Mouse (Mus musculus) limb, embryonic 13.5 days (tissue): Measurements from ENCODE around the gene Grk6. TPM values are rescaled to one million over a fixed set of nuclear protein-coding genes. Genes with fewer than 3 reads are reported as not detected.
A peak's percentile ranks its signal among the peaks of the same experiment; 100 is the strongest.
"Not testable (repeated sequence)": the region's sequence is repeated elsewhere in the genome, so short reads cannot be mapped to it uniquely, and the experiment has no call there.

Source experiments
- ATAC-seq: fragments of 200-750 bp; cut with Nextera tagmentation; 2 replicates; pipeline ENCODE4 v1.8.0; 2017; ENCODE audit warnings: low read depth, moderate number of reproducible peaks, moderate TSS enrichment; ENCODE audit not compliant: low FRiP score
- H3K27ac ChIP-seq: fragments of 300-500 bp; sonication (generic); 2 replicates; pipeline ENCODE4 v1.5.1; 2015; ENCODE audit warnings: inconsistent platforms, mild to moderate bottlenecking, moderate library complexity
- H3K27me3 ChIP-seq: fragments of 300-500 bp; sonication (generic); 2 replicates; pipeline ENCODE4 v1.6.1; 2015; ENCODE audit warnings: mild to moderate bottlenecking, inconsistent platforms
- H3K36me3 ChIP-seq: fragments of 300-500 bp; sonication (generic); 2 replicates; pipeline ENCODE4 v1.6.1; 2015; ENCODE audit warnings: inconsistent platforms, mild to moderate bottlenecking, moderate library complexity
- H3K4me1 ChIP-seq: fragments of 300-500 bp; sonication (generic); 2 replicates; pipeline ENCODE4 v1.6.1; 2015; ENCODE audit warnings: inconsistent platforms
- H3K4me2 ChIP-seq: fragments of 300-500 bp; sonication (generic); replicated peaks from 2 replicates; pipeline ENCODE4 v1.6.1; 2015; ENCODE audit warnings: inconsistent platforms, mild to moderate bottlenecking, moderate library complexity
- H3K4me3 ChIP-seq: fragments of 300-500 bp; sonication (generic); 2 replicates; pipeline ENCODE4 v1.5.1; 2015; ENCODE audit warnings: moderate library complexity, mild to moderate bottlenecking, inconsistent platforms
- H3K9ac ChIP-seq: fragments of 300-500 bp; sonication (generic); 2 replicates; pipeline ENCODE4 v1.6.1; 2015; ENCODE audit warnings: mild to moderate bottlenecking, inconsistent platforms
- H3K9me3 ChIP-seq: fragments of 300-500 bp; sonication (generic); 2 replicates; pipeline ENCODE4 v1.6.1; 2016; ENCODE audit warnings: inconsistent platforms
- WGBS: fragments of 180-500 bp; shearing (Covaris S2); methylation state at CpG from one replicate; pipeline ENCODE4 v1.1.7; 2015; 5-methylcytosine and 5-hydroxymethylcytosine counted together
- polyA plus RNA-seq: library from polyadenylated mRNA; unstranded; fragments of >200 nt; fragmentation: Nextera tagmentation; extraction: Ambion mirVana; gene quantifications from 2 replicates; pipeline ENCODE4 v1.2.1, GENCODE M21; 2015

Grk6 gene
- polyA plus RNA-seq, 1 experiment from 2014 or later, result 48.1 TPM

DNA sequence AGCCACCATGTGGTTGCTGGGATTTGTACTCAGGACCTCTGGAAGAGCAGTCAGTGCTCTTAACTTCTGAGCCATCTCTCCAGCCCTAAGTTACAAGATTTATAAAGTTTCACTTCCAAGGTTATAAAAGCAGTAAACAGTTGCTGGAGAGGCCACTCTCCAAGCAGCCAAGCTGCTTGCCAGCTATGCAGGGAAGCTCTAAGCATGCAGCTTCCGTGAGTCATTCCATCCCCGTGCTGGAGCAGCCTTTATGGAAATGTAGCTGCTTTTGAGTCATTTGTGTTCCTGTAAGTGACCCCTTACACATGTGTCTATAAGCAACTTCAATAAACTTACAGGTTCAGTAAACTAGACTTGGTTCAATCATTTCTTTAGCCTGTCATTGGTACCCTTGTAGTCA lies 14.3 kb upstream of the Grk6 start:
- Histone ChIP-seq H3K27ac (no peak overlapping the region), H3K4me2 (no peak overlapping the region), H3K4me3 (no peak overlapping the region), H3K27me3 (no peaks in the 10 kb centered on the region), H3K4me1 (no peaks in the 10 kb centered on the region), H3K9ac (no peak overlapping the region), H3K36me3 (no peaks in the 10 kb centered on the region), H3K9me3 (peaks cover 9% of the 10 kb centered on the region; the same call in 1 of the 2 replicates)
- no peak for ATAC-seq
- 74% methylated on average over 2 of the region's 2 CpGs for WGBS

DNA sequence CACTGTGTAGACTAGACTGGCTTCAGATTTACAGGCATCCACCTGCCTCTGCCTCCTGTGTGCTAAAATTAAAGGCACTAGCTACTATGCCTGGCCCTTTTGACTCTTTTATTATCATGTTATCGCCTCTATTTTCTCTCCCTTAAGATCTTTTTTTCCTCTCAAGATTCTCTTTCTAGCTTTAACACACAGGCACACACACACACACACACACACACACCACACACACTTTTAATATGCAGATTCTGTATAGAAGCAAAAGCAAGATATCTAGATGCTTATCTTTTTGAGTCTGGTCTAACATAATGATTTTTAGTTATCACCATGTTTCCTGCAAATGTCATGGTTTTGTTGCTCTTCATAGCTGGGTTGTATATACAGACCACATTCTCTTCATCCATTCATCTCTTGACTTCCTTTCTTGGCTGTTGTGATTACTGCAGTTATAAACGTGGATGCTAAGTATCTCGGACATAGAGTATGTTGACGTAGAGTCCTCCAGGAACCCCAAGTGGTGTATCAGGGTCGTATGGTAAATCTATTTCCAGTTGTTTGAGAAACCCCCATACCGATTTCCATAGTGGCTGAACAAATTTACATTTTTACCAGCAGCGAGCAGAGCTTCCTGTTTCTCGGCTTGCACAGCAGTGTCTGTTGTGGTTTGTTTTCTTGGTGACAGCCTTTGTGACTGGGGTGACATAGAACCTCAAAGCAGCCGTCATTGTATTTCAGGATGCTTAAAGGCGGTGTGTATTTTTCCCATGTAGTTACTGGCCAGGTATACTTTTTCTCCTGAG lies 12.8 kb upstream of the Grk6 start:
- no peak for ATAC-seq
- H3K9me3 ChIP-seq, result peaks cover 9% of the 10 kb centered on the region; the same call in 1 of the 2 replicates
- H3K4me3 ChIP-seq, result no peak overlapping the region
- H3K4me2 ChIP-seq, result no peak overlapping the region
- no peaks in the 10 kb centered on the region for H3K4me1 ChIP-seq
- 78% methylated on average over 10 of the region's 10 CpGs for WGBS
- no peak overlapping the region for H3K27ac ChIP-seq
- no peaks in the 10 kb centered on the region for H3K36me3 ChIP-seq
- no peak overlapping the region for H3K9ac ChIP-seq
- no peaks in the 10 kb centered on the region for H3K27me3 ChIP-seq

DNA sequence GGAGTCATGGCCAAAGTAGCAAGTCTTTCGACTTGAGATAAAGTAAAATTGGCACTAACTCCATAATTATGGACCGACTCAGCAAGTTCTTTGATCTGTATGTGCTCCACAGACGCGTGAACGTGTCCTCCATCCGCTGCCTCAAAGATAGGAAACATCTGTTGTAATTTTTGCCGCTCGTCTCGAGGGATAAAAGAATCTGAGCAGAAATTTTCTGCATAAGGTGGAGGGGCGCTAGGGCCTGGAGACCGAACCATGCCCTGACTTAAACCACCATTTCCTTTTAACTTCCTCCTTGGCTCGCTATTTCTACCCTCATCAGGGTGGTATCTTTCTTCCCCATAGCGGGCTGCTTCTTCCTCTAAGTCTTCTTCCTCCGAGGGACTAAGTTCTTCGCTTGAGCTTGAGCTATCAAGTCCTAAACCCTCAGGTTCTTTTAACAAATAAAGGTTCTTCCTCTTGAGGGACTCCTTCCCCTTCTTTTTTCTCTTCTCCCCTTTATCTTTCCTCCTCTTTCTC lies 7.7 kb upstream of the Grk6 start:
- H3K4me2 ChIP-seq, H3K9ac ChIP-seq, H3K4me3 ChIP-seq, H3K27me3 ChIP-seq, ATAC-seq, H3K4me1 ChIP-seq, H3K27ac ChIP-seq, H3K36me3 ChIP-seq: not testable (repeated sequence)
- peaks cover 11% of the 10 kb centered on the region for H3K9me3 ChIP-seq
- WGBS, result 76% methylated on average over 15 of the region's 15 CpGs

DNA sequence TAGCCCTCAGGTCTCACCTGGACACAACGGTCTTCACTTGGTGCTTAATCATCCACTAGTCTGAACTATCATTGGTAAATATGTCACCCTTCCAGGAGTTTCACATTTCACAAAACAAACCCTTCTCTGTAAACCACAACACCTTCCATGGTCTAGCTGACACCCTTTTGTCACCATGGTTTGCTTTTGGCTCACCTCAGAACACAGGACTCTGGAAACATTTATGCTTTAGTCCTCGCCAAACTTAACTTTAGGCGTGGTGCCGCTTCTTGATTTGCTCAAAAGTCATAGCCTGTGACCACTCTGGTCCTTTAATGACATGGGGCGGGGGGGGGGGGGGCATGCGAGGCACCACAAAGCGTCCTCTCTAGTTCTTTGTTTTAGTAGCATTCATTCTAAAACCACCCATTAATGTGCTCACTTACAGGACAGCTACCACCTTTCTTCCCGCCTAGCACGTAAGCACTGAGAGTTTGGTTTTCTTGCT lies 1.0 kb upstream of the Grk6 start:
- ATAC-seq, result no peak

DNA sequence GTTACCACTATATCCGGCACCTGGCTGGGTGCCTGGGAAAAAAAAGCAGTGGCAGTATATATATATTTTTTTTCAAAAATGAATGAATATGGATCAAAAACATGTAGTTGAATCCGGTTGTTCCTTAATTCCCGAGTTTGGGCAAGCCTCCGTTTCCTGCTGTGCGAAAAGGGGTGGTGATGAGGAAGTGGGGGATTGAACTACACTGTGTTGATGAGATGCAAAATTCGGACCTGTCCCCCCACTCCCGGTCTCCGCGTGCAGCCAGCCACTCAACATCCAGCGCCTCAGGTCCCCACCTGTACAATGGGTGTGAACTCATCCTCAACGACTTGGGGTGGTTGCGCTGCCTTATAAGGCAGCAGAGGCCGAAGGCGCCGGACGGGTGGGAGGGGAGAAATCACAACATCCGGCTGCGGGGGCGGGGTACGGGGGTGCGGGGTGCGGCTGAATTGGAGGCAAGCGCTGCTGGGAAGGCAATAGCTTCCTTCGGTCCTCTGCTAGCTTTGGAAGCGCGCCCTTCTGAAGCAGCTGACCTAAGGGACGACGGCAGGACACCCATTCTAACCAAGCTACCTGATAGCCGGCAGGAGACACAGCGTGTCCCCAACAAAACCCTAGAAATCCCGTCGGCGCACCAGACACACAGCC lies 461 bp upstream of the Grk6 start:
- WGBS, result 2% methylated on average over 33 of the region's 33 CpGs
- Histone ChIP-seq H3K4me1 (peaks cover 32% of the 10 kb centered on the region), H3K27ac (peak overlapping the region; percentile 94), H3K9ac (peak overlapping the region; percentile 59), H3K36me3 (peaks cover 4% of the 10 kb centered on the region; the same call in 1 of the 2 replicates), H3K4me3 (peak overlapping the region; percentile 86), H3K4me2 (peak overlapping the region; percentile 86), H3K27me3 (no peaks in the 10 kb centered on the region), H3K9me3 (no peaks in the 10 kb centered on the region)
- peak; percentile 84 for ATAC-seq

More for the DNA sequence above, 1.0 kb upstream of the Grk6 start:
- 42% methylated on average over 9 of the region's 9 CpGs for WGBS
- peak overlapping the region; percentile 59; the same call in 1 of the 2 replicates for H3K9ac ChIP-seq
- no peaks in the 10 kb centered on the region for H3K9me3 ChIP-seq
- H3K4me1 ChIP-seq, result peaks cover 32% of the 10 kb centered on the region
- peak overlapping the region; percentile 94 for H3K27ac ChIP-seq
- H3K4me3 ChIP-seq, result peak overlapping the region; percentile 86
- no peaks in the 10 kb centered on the region for H3K27me3 ChIP-seq
- no peaks in the 10 kb centered on the region for H3K36me3 ChIP-seq
- H3K4me2 ChIP-seq, result peak overlapping the region; percentile 86

DNA sequence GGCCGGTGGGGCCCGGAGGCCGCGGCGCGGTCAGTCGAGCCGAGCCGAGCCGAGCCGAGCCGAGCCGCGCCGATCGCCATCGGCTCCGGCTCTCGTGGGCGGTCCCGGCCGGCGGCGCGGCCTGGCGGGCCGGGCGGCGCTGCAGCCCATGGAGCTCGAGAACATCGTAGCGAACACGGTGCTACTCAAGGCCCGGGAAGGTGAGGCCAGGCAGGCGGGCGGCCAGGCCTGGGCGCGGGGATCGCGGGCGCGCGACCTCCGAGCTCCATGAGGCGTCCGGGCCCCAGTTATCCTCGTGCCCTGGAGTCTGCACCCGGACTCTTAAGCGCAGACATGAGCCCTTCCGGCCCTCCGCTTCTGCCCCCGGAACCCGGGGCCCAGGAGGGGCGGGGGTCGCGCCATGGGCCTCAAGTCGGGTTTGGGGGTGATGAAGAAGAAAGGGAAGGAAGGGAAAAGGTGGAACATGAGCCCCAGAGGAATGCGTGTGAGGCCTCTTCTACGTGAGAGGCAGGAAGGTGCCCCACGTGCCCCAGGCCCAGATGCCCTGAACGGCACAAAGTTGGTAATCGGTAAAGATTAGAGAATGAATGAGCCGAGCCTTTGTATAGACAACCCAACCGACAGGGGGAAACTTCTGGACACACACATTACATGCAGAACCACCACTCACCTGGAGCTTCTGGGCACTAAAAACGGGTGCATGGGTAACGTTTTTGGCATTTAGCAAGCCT lies 654 bp downstream of the Grk6 start:
- Histone ChIP-seq H3K4me1 (peaks cover 32% of the 10 kb centered on the region), H3K9ac (peak overlapping the region; percentile 96), H3K9me3 (no peaks in the 10 kb centered on the region), H3K36me3 (peaks cover 15% of the 10 kb centered on the region), H3K27me3 (no peaks in the 10 kb centered on the region), H3K4me2 (peak overlapping the region; percentile 86), H3K4me3 (peak overlapping the region; percentile 86), H3K27ac (peak overlapping the region; percentile 95)
- no peak; the same call in 1 of the 2 replicates for ATAC-seq
- under 1% methylated on average over 66 of the region's 66 CpGs for WGBS

DNA sequence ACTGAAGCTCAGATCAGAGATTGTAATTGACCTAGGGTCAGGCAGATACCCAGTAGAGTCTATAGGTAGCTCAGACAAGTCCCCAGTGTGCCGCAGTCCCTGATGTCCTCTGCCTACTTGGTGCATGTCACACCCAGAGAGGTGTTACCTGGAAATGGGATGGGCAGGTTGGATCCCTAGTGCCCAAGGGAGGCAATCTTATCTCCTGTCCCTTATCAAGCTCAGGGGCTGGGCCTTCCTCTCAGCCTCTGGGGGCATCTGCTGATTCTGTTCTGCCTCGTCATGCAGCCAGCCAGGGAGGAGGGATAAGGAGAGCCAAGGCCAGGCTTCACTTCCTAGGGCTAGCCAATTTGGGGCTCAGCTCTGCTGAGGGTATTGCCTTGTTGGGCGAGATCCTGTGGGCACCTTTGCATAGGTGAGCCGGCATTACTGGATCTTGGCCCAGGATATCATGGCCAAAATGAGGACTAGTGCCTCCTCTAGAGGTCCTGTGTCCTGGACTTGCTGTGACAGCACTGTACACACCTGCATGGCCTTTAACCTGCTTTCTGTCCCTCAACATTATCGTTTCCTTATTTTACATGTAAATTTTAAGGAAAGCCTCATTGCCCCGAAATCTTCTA lies 1.7 kb downstream of the Grk6 start:
- H3K4me3 ChIP-seq, result peak overlapping the region; percentile 86
- peaks cover 26% of the 10 kb centered on the region for H3K36me3 ChIP-seq
- no peak for ATAC-seq
- peaks cover 32% of the 10 kb centered on the region for H3K4me1 ChIP-seq
- H3K9ac ChIP-seq, result peak overlapping the region; percentile 96
- WGBS, result 83% methylated on average over 6 of the region's 6 CpGs
- H3K4me2 ChIP-seq, result peak overlapping the region; percentile 86
- no peaks in the 10 kb centered on the region for H3K27me3 ChIP-seq
- H3K9me3 ChIP-seq, result no peaks in the 10 kb centered on the region
- no peak overlapping the region for H3K27ac ChIP-seq

DNA sequence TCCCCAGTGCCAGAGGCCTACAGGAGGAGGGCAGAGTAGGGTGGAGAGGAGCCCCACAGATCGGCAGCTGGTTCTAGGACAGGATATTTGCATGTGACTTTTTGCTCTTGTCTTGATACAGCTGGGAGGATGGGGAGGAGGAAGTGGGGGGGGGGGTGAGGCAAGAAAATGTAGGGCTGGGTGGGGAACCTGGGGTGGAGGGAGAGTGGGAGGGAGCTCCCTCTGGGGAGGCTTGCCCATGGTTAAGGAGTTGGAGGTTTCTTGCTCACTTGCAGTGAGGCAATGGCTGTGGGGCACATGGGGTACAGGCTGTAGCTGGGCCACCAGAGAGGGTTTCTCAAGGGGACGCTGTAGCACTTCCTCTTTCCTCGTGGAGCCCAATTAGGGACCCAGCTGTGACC lies 2.7 kb downstream of the Grk6 start:
- H3K4me1 ChIP-seq, result peaks cover 32% of the 10 kb centered on the region

DNA sequence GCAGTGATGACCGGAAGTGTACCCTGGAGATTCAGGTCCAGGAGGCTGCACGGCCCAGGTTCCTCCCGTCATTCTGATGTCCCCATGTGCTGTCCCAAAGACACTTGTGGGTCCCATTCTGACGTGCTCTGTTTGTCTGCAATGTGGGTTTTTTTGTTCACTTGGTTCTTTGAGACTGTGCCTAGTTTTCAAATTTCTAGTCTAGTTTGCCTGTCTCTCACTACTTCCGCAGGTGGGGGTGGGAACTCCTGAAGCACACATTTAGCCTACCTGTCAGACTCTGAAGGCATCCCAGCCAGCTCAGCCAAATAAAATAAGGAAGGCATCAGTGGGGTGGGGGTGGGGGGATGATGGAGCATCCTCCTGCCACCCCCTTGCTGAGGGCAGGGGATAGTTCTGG lies 3.3 kb downstream of the Grk6 start:
- Histone ChIP-seq H3K27ac (no peak overlapping the region), H3K27me3 (no peaks in the 10 kb centered on the region), H3K9ac (no peak overlapping the region), H3K4me1 (peaks cover 32% of the 10 kb centered on the region), H3K4me3 (no peak overlapping the region), H3K9me3 (no peaks in the 10 kb centered on the region), H3K4me2 (no peak overlapping the region), H3K36me3 (peaks cover 41% of the 10 kb centered on the region)
- 93% methylated on average over 5 of the region's 5 CpGs for WGBS
- no peak for ATAC-seq

More for the DNA sequence above, 2.7 kb downstream of the Grk6 start:
- peaks cover 35% of the 10 kb centered on the region for H3K36me3 ChIP-seq
- H3K4me2 ChIP-seq, result peak overlapping the region; percentile 86; the same call in 1 of the 2 replicates
- no peak for ATAC-seq
- H3K27ac ChIP-seq, result no peak overlapping the region
- H3K9me3 ChIP-seq, result no peaks in the 10 kb centered on the region
- peak overlapping the region; percentile 53; the same call in 1 of the 2 replicates for H3K9ac ChIP-seq
- H3K4me3 ChIP-seq, result no peak overlapping the region
- no peaks in the 10 kb centered on the region for H3K27me3 ChIP-seq
- WGBS, result 59% methylated on average over 3 of the region's 3 CpGs

DNA sequence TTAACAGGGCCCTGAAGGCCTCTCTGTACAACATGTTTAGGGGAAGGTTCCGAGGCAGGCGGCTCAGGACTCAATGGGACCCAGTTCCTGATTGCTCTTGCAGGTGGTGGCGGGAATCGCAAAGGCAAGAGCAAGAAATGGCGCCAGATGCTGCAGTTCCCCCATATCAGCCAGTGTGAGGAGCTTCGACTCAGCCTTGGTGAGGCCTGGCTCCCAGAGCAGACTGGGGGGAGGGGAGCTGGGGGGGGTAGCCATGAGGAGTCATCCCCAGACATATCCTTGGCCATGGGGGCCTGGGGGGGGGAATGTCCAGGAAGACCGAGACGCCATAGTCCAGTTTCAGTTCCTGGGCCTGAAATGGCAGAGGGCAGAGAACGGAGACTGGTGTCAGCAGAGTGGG lies 4.3 kb downstream of the Grk6 start:
- 88% methylated on average over 9 of the region's 9 CpGs for WGBS
- no peak overlapping the region for H3K4me3 ChIP-seq
- ATAC-seq, result no peak
- no peak overlapping the region for H3K27ac ChIP-seq
- H3K27me3 ChIP-seq, result no peaks in the 10 kb centered on the region
- no peaks in the 10 kb centered on the region for H3K9me3 ChIP-seq
- peaks cover 25% of the 10 kb centered on the region for H3K4me1 ChIP-seq
- H3K4me2 ChIP-seq, result no peak overlapping the region
- no peak overlapping the region for H3K9ac ChIP-seq
- peaks cover 52% of the 10 kb centered on the region for H3K36me3 ChIP-seq

DNA sequence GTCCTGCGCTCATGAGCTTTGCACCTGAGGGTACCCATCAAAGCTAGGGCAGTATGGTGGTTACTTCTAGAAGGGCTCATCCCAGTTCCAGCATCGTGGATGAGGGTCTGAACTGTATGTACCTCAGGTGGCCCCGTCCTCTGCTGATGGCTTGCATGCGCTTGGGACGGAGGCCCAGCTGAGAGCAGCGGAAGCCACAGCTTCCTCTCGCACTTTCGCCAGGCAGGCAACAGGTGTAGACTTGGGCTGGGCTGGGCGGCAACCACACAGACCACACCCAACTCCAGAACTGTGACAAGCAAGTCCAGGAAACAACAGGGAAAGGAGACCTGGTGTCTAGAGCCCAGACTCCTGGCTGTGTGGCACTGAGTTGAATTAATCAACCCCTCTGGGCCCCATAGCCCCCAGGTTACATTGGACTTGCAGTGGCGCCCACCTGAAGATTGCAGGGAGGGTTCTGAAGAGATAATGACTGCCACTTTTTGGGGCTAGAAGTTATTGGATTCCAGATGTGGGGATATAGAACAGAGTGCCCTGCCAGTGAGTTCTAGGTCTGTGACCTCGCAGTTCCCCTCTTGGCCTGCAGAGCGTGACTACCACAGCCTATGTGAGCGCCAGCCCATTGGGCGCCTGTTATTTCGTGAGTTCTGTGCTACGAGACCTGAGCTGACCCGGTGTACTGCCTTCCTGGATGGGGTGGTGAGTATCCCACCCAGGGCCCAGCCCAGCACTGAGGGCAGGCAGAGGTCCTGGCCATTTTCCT lies 5.0 kb downstream of the Grk6 start:
- no peak overlapping the region for H3K9ac ChIP-seq
- H3K36me3 ChIP-seq, result peaks cover 58% of the 10 kb centered on the region
- H3K4me1 ChIP-seq, result peaks cover 25% of the 10 kb centered on the region
- no peak overlapping the region for H3K4me2 ChIP-seq
- no peaks in the 10 kb centered on the region for H3K9me3 ChIP-seq
- no peak overlapping the region for H3K4me3 ChIP-seq
- WGBS, result 90% methylated on average over 17 of the region's 17 CpGs
- no peaks in the 10 kb centered on the region for H3K27me3 ChIP-seq
- H3K27ac ChIP-seq, result no peak overlapping the region
- no peak for ATAC-seq
